Mouse (Mus musculus) small intestine, adult 2 months (tissue): Measurements from ENCODE around the gene Gjc1. TPM values are rescaled to one million over a fixed set of nuclear protein-coding genes. Genes with fewer than 3 reads are reported as not detected.
A peak's percentile ranks its signal among the peaks of the same experiment; 100 is the strongest.

ENCODE experiments used
- H3K27ac ChIP-seq: fragments of 200-500 bp; 2 replicates; pipeline ENCODE4 v1.5.1; 2012; ENCODE audit warnings: low read depth, low read length, control low read depth, inconsistent platforms; ENCODE audit not compliant: insufficient read depth
- H3K27me3 ChIP-seq: fragments of 200-500 bp; 2 replicates; pipeline ENCODE4 v1.6.1; 2012; ENCODE audit warnings: mild to moderate bottlenecking, moderate library complexity, low read length, inconsistent platforms; ENCODE audit not compliant: control insufficient read depth, insufficient read depth
- H3K36me3 ChIP-seq: fragments of 200-500 bp; 2 replicates; pipeline ENCODE4 v1.6.1; 2012; ENCODE audit warnings: mild to moderate bottlenecking, low read length, control low read depth, inconsistent platforms; ENCODE audit not compliant: control insufficient read depth, insufficient read depth
- H3K4me1 ChIP-seq: fragments of 200-500 bp; 2 replicates; pipeline ENCODE4 v1.6.1; 2012; ENCODE audit warnings: low read length, inconsistent platforms, mixed read lengths; ENCODE audit not compliant: control insufficient read depth, insufficient read depth, insufficient read length
- H3K4me3 ChIP-seq: fragments of 200-500 bp; 2 replicates; pipeline ENCODE4 v1.5.1; 2012; ENCODE audit warnings: low read depth, mild to moderate bottlenecking, control low read depth, inconsistent platforms, low read length, moderate library complexity
- CTCF ChIP-seq: fragments of 200-500 bp; IDR thresholded peaks from 2 replicates; pipeline ENCODE4 v1.5.1; 2012; ENCODE audit warnings: low read depth, mild to moderate bottlenecking, control low read depth, inconsistent platforms, low read length, moderate library complexity, mixed read lengths; ENCODE audit not compliant: insufficient replicate concordance, insufficient read length; ENCODE audit errors: extremely low read depth
- POLR2A ChIP-seq: fragments of 200-500 bp; IDR thresholded peaks from 2 replicates; pipeline ENCODE4 v1.6.1; 2012; ENCODE audit warnings: low read depth, mild to moderate bottlenecking, control low read depth, inconsistent platforms, low read length, moderate library complexity
- WGBS: fragments of 180-500 bp; shearing (Covaris S2); methylation state at CpG from one replicate; pipeline ENCODE4 v1.1.7; 2018; 5-methylcytosine and 5-hydroxymethylcytosine counted together
- polyA plus RNA-seq: library from polyadenylated mRNA; depleted of rRNA; stranded (reverse); fragments of >200 nt; gene quantifications from 2 replicates; pipeline ENCODE4 v1.2.3, GENCODE M21; 2012

The Gjc1 gene
- polyA plus RNA-seq, 1 experiment: 1.4 TPM

DNA sequence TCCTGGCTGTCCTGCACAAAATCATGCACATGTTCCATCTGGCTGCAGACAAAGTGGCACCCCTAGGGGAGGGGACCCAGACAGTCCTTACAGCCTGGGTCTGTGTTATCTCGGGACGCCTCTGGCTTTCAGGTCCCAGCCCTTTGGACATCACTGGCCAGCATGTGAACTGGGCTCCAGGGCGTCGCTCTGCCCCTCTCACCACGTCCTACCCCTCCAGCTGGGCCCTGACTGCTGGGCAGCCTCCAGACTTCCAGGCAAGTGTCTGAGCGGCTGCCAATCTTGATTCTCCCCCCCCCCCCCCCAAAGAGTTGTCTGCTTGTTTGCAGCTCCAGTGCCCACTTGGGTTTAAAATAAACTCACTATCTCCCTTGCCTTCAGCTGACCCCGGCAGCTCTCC is 36.1 kb downstream of the Gjc1 start:
- TF ChIP-seq CTCF (no peak), POLR2A (no peak)
- 40% methylated on average over 7 of the region's 7 CpGs for WGBS
- Histone ChIP-seq H3K4me3 (no peak overlapping the region), H3K27ac (no peak overlapping the region), H3K27me3 (0 out of 2 replicates have a peak, but pooled peaks cover 2% of the 10 kb centered on the region), H3K4me1 (no peaks in the 10 kb centered on the region; the same call in 1 of the 2 replicates), H3K36me3 (no peaks in the 10 kb centered on the region)

DNA sequence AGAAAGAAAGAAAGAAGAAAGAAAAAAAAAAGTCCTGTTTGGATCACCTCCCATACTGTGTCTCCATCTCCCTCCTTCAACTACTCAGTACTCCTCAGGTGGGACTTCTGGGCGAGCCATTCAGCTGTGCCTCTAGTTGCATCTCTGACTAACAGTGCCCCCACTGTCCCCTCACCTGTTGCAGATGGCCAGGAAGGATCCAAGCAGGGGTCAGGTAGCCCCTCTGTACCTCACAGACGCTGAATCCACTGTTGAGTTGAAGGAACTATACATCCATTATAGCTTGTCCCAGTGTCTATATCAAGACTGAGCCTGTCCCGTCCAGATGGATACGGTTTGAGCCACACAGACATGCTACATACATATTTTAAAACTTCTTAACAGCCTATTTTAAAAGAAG is 38.0 kb downstream of the Gjc1 start:
- H3K36me3 ChIP-seq: no peaks in the 10 kb centered on the region
- H3K4me3 ChIP-seq: no peak overlapping the region
- TF ChIP-seq CTCF (no peak), POLR2A (no peak)
- 82% methylated on average over 4 of the region's 4 CpGs for WGBS
- H3K4me1 ChIP-seq: no peaks in the 10 kb centered on the region; the same call in 1 of the 2 replicates
- H3K27me3 ChIP-seq: 0 out of 2 replicates have a peak, but pooled peaks cover 2% of the 10 kb centered on the region
- no peak overlapping the region for H3K27ac ChIP-seq

DNA sequence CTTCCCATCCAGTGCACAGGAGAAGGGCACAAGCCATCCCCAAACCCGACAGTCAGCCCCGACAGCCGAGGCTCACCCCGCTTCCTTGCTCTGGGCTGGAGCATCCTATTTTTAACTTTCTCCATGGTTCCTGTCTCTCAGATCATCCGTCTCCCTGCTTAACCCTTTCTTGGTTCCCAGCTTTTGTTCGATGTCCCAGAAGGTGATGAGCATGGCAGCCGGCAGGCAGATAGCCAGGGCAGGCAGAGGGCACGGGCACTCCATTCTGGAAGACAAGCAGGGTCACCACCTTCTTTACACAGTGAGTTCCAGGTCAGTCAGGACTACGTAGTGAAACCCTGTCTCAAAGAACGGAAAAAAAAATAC is 38.5 kb downstream of the Gjc1 start:
- TF ChIP-seq CTCF (no peak), POLR2A (no peak)
- Histone ChIP-seq H3K36me3 (no peaks in the 10 kb centered on the region), H3K4me3 (no peak overlapping the region), H3K27me3 (no peaks in the 10 kb centered on the region), H3K4me1 (no peaks in the 10 kb centered on the region; the same call in 1 of the 2 replicates), H3K27ac (no peak overlapping the region)
- 59% methylated on average over 10 of the region's 10 CpGs for WGBS

DNA sequence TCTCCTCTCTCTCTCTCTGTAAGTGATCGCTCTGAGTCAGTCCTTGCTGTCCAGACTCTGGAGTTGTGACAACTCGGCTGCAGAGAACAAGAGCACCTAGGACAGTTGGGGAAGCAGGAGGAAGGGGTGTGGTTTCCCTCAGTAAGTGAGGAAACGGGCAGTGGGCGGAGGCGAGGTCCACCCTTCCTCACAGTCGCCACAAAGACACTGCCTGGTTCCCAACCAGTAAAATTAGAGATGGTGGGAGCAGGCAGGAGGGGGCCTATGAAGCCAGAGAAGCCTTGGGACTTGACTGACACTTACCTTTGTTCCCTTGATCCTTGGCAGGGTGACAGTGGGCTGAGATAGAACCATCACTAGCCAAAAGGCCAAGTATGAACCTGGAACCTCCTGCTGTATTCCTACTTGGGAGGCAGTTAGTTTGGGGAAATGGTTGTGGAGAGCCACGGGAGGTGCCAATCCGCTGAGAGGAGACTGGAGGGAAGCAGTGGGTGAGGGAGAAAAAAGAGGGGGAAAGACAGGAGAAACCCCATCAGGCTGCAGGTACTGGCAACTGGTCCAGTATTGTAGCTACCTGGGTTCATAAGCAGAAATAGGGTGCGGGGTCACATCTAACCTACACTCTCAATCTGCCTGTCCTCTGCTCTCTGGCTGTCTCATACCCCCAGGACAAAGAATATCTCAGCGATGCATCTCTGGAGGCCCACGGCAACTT is 39.1 kb downstream of the Gjc1 start:
- Histone ChIP-seq H3K4me1 (no peaks in the 10 kb centered on the region; the same call in 1 of the 2 replicates), H3K36me3 (no peaks in the 10 kb centered on the region), H3K27me3 (no peaks in the 10 kb centered on the region), H3K27ac (0 out of 2 replicates have a peak overlapping the region, but pooled peaks have one; percentile 6), H3K4me3 (no peak overlapping the region)
- 38% methylated on average over 11 of the region's 11 CpGs for WGBS
- TF ChIP-seq POLR2A: no peak
- TF ChIP-seq CTCF: no peak

DNA sequence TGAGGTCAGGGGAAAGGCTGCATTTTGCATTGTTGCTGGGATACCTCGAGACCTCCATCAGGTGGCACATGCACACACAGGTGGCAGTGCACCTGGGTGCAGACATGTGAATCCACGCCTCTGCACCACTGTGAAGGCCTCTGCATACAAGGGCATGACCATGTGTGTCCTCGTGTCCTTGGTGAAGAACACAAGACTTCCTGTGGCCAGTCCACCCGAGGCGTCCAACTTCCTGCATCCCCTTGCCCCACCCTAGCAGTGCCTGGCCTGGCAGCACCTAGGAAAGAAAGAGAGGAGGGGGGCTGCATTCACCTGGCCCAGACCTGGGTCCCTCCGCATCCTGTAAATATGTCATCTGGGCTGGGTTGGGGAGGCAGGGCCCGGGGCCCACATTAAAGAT is 39.7 kb downstream of the Gjc1 start:
- no peak overlapping the region for H3K27ac ChIP-seq
- H3K4me1 ChIP-seq: no peaks in the 10 kb centered on the region; the same call in 1 of the 2 replicates
- H3K36me3 ChIP-seq: no peaks in the 10 kb centered on the region
- H3K4me3 ChIP-seq: no peak overlapping the region
- WGBS: 48% methylated on average over 7 of the region's 7 CpGs
- no peak for TF ChIP-seq CTCF
- TF ChIP-seq POLR2A: no peak
- H3K27me3 ChIP-seq: no peaks in the 10 kb centered on the region

DNA sequence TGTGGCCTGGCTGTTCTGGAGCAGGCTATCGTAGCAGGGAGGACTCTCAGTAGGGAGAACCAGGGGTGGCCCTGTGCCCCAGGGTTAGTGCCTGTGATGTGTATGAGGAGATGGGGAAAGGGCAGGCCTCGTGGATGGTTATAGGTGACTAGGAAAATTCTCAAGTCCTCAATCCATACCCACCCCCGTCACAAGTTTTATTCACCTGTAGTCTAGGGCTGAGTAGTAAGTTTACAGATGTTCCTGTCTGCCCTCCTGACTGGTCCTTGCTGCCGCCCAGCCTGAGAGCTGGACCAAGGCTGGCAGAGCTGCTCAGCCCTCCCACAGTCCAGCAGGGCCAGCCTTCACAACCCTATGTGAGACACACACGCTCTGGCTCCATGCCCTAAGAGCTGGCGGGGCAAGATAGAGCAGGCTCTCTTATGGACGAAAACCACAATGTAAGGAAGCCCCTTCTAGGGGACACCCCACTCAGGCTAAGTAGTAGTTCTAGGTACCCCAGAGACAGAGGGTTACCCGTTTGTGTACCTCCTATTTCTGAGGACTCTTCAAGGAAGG is 40.3 kb downstream of the Gjc1 start:
- 79% methylated on average over 8 of the region's 8 CpGs for WGBS
- Histone ChIP-seq H3K27ac (no peak overlapping the region), H3K36me3 (no peaks in the 10 kb centered on the region), H3K4me3 (no peak overlapping the region), H3K27me3 (no peaks in the 10 kb centered on the region), H3K4me1 (peaks cover 4% of the 10 kb centered on the region)
- TF ChIP-seq CTCF: no peak
- no peak for TF ChIP-seq POLR2A

DNA sequence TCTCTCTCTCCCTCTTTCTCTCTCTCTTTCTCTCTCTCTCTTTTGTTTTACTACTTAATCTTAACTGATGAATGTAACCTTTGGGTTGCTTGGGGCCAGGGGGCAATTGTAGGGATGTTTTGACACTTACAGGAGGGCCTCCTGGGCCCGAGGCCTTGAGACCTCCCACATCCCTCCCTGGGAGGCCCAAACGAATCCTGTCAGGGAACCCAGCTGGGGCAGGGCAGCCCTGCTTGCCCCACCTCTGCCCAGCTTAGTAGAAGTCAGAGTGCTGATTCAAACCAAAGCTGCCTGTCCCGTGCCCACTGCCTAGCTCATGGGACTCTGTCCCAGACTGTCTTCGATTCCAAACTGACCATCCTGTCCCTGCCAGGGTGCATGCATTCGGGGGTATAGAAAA is 40.9 kb downstream of the Gjc1 start:
- H3K27ac ChIP-seq: no peak overlapping the region
- H3K36me3 ChIP-seq: no peaks in the 10 kb centered on the region
- no peak overlapping the region for H3K4me3 ChIP-seq
- TF ChIP-seq CTCF (no peak), POLR2A (no peak)
- WGBS: 55% methylated on average over 5 of the region's 5 CpGs
- peaks cover 7% of the 10 kb centered on the region for H3K4me1 ChIP-seq
- no peaks in the 10 kb centered on the region for H3K27me3 ChIP-seq
